Mouse (Mus musculus): ENCODE results near the gene Fam168b. TPM values are rescaled to one million over a fixed set of nuclear protein-coding genes. Genes with fewer than 3 reads are reported as not detected.

The Fam168b gene
- polyA plus RNA-seq, 1 experiment = 63.2 TPM

DNA sequence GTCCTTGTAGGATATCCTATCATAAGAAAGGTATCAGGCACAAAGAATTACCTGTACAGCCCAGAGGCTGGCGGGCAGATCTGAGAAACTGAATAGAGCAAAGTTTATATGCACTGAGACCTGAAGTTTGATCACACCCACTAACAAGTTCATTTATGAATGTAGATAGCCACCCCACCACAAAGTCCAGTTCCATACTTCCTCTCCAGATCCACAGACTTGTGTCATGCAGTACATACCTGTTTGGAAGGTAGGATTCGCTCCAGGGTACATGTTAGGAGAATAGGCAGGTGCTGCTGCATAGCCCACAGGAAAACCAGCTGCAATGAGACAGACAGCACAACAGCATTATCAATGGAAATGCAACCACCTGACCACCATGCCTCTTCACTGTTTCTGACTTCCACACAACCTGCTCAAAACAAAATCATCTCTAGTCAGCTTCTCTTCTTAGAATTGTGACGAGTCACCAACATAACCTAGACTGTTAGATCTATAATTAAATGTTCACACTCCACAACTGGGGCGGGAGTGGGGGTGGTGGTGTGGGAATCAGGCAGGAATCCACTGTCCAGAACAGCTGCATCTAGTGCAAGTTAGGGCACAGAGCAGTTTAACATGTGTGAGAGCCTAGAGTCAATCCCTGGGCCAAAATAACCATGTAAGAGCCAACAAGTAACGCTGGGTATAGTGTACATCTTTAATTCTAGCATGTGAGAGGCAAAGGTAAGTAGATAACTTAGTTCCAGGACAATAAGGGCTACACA is 14.2 kb downstream of the Fam168b start:
- Histone ChIP-seq H3K79me3 (ENCODE audit: low read depth) (peaks cover 92% of the 10 kb centered on the region), H3K27me3 (ENCODE audit: control insufficient read depth, insufficient read depth, insufficient read length) (no peaks in the 10 kb centered on the region), H3K79me2 (ENCODE audit: control insufficient read depth, insufficient read depth) (peaks cover 100% of the 10 kb centered on the region), H3ac (ENCODE audit: control insufficient read depth, insufficient read length, low read depth) (no peak overlapping the region), H3K36me3 (ENCODE audit: control insufficient read depth, insufficient read depth) (peaks cover 75% of the 10 kb centered on the region), H3K4me3 (ENCODE audit: insufficient read depth, poor library complexity, severe bottlenecking) (no peak overlapping the region)
- TF ChIP-seq MYOD1 (IDR thresholded peaks at IDR 0.05; ENCODE audit: control insufficient read depth, insufficient read length, low read depth) (peak; percentile 26), FOSL1 (IDR thresholded peaks at IDR 0.05; ENCODE audit: insufficient read depth, low read length, poor library complexity, severe bottlenecking) (no peak)

DNA sequence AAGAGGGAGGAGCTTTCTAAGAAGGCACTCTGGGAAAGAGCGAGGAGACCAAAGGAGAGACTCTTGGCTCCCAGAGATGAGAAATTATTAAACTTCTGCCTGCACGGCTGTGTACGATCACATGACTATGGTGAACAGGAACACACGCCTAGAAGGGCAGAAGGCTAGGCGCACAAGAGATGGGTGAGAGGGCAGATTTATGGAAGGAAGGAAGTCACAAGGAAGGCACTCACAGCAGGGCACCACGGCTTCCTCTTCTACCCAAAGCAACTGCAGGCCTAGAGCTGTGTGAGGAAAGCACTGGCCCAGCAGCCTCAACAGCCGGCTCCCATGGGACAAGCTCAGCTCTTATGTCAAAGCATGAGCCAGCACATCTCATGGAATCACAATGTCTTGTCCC is 15.0 kb downstream of the Fam168b start:
- no peak for TF ChIP-seq MYOD1 (IDR thresholded peaks at IDR 0.05; ENCODE audit: control insufficient read depth, insufficient read length, low read depth)
- no peak for TF ChIP-seq MAX (IDR thresholded peaks at IDR 0.05)
- no peak for TF ChIP-seq FOSL1 (IDR thresholded peaks at IDR 0.05; ENCODE audit: insufficient read depth, low read length, poor library complexity, severe bottlenecking)
- no peak for TF ChIP-seq USF1 (IDR thresholded peaks at IDR 0.05; ENCODE audit: low read depth)
- TF ChIP-seq CEBPB (IDR thresholded peaks at IDR 0.05; ENCODE audit: low read depth) = no peak
- no peak for TF ChIP-seq CTCF (IDR thresholded peaks at IDR 0.05; ENCODE audit: control insufficient read depth, insufficient read depth, insufficient read length)
- TF ChIP-seq MYOG (IDR thresholded peaks at IDR 0.05; ENCODE audit: control insufficient read depth, extremely low read depth, insufficient read length) = no peak
- H3K4me3 ChIP-seq (ENCODE audit: insufficient read depth, poor library complexity, severe bottlenecking) = no peak overlapping the region
- no peaks in the 10 kb centered on the region for H3K27me3 ChIP-seq (ENCODE audit: control insufficient read depth, insufficient read depth, insufficient read length)
- H3ac ChIP-seq (ENCODE audit: control insufficient read depth, insufficient read length, low read depth) = no peak overlapping the region
- H3K79me3 ChIP-seq (ENCODE audit: low read depth) = peaks cover 91% of the 10 kb centered on the region
- peaks cover 100% of the 10 kb centered on the region for H3K79me2 ChIP-seq (ENCODE audit: control insufficient read depth, insufficient read depth)
- H3K36me3 ChIP-seq (ENCODE audit: control insufficient read depth, insufficient read depth) = peaks cover 75% of the 10 kb centered on the region

DNA sequence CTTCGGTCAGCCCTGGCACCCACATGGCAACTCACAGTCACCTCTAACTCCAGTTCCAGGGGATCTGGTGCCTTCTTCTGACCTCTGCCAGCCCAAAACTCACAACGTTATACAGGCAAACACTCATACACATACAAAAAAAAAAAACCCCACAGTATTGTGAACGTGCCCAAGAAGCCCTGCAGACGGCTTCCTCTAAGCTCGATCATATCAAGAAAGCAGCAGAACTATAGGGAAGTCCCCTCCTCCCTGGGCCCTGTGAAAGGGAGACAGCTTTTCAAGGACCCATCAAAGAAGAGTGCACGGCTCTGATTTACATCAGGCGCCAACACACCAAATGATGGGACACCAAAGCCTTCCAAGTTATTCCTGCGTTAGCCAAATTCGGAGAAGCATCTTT is 17.0 kb downstream of the Fam168b start:
- H3ac ChIP-seq (ENCODE audit: control insufficient read depth, insufficient read length, low read depth) = no peak overlapping the region
- H3K79me3 ChIP-seq (ENCODE audit: low read depth) = peaks cover 91% of the 10 kb centered on the region
- no peak overlapping the region for H3K4me3 ChIP-seq (ENCODE audit: insufficient read depth, poor library complexity, severe bottlenecking)
- no peak for TF ChIP-seq CEBPB (IDR thresholded peaks at IDR 0.05; ENCODE audit: low read depth)
- TF ChIP-seq MYOD1 (IDR thresholded peaks at IDR 0.05; ENCODE audit: control insufficient read depth, insufficient read length, low read depth) = no peak
- no peak for TF ChIP-seq CTCF (IDR thresholded peaks at IDR 0.05; ENCODE audit: control insufficient read depth, insufficient read depth, insufficient read length)
- TF ChIP-seq MAX (IDR thresholded peaks at IDR 0.05) = no peak
- TF ChIP-seq USF1 (IDR thresholded peaks at IDR 0.05; ENCODE audit: low read depth) = no peak
- TF ChIP-seq MYOG (IDR thresholded peaks at IDR 0.05; ENCODE audit: control insufficient read depth, extremely low read depth, insufficient read length) = no peak
- no peak for TF ChIP-seq FOSL1 (IDR thresholded peaks at IDR 0.05; ENCODE audit: insufficient read depth, low read length, poor library complexity, severe bottlenecking)
- peaks cover 87% of the 10 kb centered on the region for H3K36me3 ChIP-seq (ENCODE audit: control insufficient read depth, insufficient read depth)
- H3K79me2 ChIP-seq (ENCODE audit: control insufficient read depth, insufficient read depth) = peaks cover 100% of the 10 kb centered on the region
- H3K27me3 ChIP-seq (ENCODE audit: control insufficient read depth, insufficient read depth, insufficient read length) = no peaks in the 10 kb centered on the region

DNA sequence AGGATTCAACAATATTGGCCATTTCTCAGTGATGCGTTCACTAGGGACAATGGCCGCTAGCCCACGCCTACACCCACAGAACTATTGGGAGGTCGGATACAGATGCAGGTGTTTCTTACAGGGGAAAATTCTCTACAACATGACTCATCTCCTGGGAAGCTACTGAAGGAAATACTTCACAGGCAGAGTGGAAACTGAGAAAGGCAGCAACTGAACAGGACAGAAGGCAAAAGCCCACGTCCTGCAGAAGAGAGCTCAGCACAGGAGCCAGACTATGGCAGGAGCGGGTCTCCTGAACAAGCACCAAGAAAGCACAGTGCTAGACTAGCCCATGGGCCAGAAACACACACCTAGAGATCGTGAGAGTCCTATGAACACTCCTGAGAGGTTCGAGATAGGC is 18.7 kb downstream of the Fam168b start:
- H3ac ChIP-seq (ENCODE audit: control insufficient read depth, insufficient read length, low read depth) = no peak overlapping the region
- H3K79me2 ChIP-seq (ENCODE audit: control insufficient read depth, insufficient read depth) = peaks cover 100% of the 10 kb centered on the region
- H3K36me3 ChIP-seq (ENCODE audit: control insufficient read depth, insufficient read depth) = peaks cover 95% of the 10 kb centered on the region
- TF ChIP-seq MAX (IDR thresholded peaks at IDR 0.05) (no peak), USF1 (IDR thresholded peaks at IDR 0.05; ENCODE audit: low read depth) (no peak), CTCF (IDR thresholded peaks at IDR 0.05; ENCODE audit: control insufficient read depth, insufficient read depth, insufficient read length) (no peak), MYOD1 (IDR thresholded peaks at IDR 0.05; ENCODE audit: control insufficient read depth, insufficient read length, low read depth) (no peak), FOSL1 (IDR thresholded peaks at IDR 0.05; ENCODE audit: insufficient read depth, low read length, poor library complexity, severe bottlenecking) (no peak), CEBPB (IDR thresholded peaks at IDR 0.05; ENCODE audit: low read depth) (no peak)
- peaks cover 89% of the 10 kb centered on the region for H3K79me3 ChIP-seq (ENCODE audit: low read depth)
- H3K27me3 ChIP-seq (ENCODE audit: control insufficient read depth, insufficient read depth, insufficient read length) = no peaks in the 10 kb centered on the region
- no peak overlapping the region for H3K4me3 ChIP-seq (ENCODE audit: insufficient read depth, poor library complexity, severe bottlenecking)

DNA sequence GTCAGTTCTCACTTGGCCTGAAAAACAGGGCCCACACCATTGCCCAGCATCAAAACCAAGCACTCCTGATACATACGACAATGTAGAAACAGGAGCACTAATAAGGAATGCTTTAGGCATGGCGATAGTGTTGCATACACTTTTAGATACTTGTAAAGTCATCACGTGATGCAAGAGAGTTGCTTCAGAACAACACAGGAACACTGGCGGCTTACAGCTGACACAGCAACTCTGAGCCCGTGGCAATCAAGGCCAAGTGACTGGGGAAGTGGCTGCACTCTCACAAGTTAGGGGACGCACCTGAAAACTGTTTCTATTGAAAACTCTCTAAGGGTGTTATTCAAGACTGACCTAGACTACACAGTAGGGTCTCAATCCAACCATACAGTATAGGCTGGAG is 19.5 kb downstream of the Fam168b start:
- no peak overlapping the region for H3K4me3 ChIP-seq (ENCODE audit: insufficient read depth, poor library complexity, severe bottlenecking)
- no peak overlapping the region for H3ac ChIP-seq (ENCODE audit: control insufficient read depth, insufficient read length, low read depth)
- H3K79me2 ChIP-seq (ENCODE audit: control insufficient read depth, insufficient read depth) = peaks cover 100% of the 10 kb centered on the region
- H3K27me3 ChIP-seq (ENCODE audit: control insufficient read depth, insufficient read depth, insufficient read length) = no peaks in the 10 kb centered on the region
- peaks cover 95% of the 10 kb centered on the region for H3K36me3 ChIP-seq (ENCODE audit: control insufficient read depth, insufficient read depth)
- TF ChIP-seq FOSL1 (IDR thresholded peaks at IDR 0.05; ENCODE audit: insufficient read depth, low read length, poor library complexity, severe bottlenecking) (no peak), USF1 (IDR thresholded peaks at IDR 0.05; ENCODE audit: low read depth) (no peak), MYOD1 (IDR thresholded peaks at IDR 0.05; ENCODE audit: control insufficient read depth, insufficient read length, low read depth) (no peak), CEBPB (IDR thresholded peaks at IDR 0.05; ENCODE audit: low read depth) (no peak), MYOG (IDR thresholded peaks at IDR 0.05; ENCODE audit: control insufficient read depth, extremely low read depth, insufficient read length) (no peak), CTCF (IDR thresholded peaks at IDR 0.05; ENCODE audit: control insufficient read depth, insufficient read depth, insufficient read length) (no peak), MAX (IDR thresholded peaks at IDR 0.05) (no peak)
- peaks cover 84% of the 10 kb centered on the region for H3K79me3 ChIP-seq (ENCODE audit: low read depth)

DNA sequence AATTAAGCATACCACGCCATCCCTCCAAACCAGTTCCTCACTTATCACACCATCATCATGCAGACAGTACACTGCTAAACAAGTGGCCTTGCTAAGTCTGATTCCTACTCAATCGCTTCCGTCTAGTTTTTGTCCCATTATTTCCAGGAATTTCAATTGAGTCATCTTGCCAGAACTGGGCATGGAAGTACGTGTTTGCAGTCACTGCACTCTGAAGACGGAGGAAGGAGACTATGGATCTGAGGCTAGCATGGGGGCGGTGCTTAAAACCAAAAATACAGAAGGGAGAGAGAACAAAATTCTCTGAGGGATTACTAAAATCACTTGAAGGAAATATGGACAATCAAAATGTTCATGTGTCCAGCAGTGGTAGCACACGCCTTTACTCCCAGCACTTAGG is 20.1 kb downstream of the Fam168b start:
- Histone ChIP-seq H3K27me3 (ENCODE audit: control insufficient read depth, insufficient read depth, insufficient read length) (no peaks in the 10 kb centered on the region), H3K79me3 (ENCODE audit: low read depth) (peaks cover 85% of the 10 kb centered on the region), H3ac (ENCODE audit: control insufficient read depth, insufficient read length, low read depth) (no peak overlapping the region), H3K79me2 (ENCODE audit: control insufficient read depth, insufficient read depth) (peaks cover 97% of the 10 kb centered on the region), H3K4me3 (ENCODE audit: insufficient read depth, poor library complexity, severe bottlenecking) (no peak overlapping the region), H3K36me3 (ENCODE audit: control insufficient read depth, insufficient read depth) (peaks cover 96% of the 10 kb centered on the region)
- TF ChIP-seq MAX (IDR thresholded peaks at IDR 0.05) (no peak), USF1 (IDR thresholded peaks at IDR 0.05; ENCODE audit: low read depth) (no peak), MYOD1 (IDR thresholded peaks at IDR 0.05; ENCODE audit: control insufficient read depth, insufficient read length, low read depth) (no peak), CTCF (IDR thresholded peaks at IDR 0.05; ENCODE audit: control insufficient read depth, insufficient read depth, insufficient read length) (no peak), FOSL1 (IDR thresholded peaks at IDR 0.05; ENCODE audit: insufficient read depth, low read length, poor library complexity, severe bottlenecking) (no peak), MYOG (IDR thresholded peaks at IDR 0.05; ENCODE audit: control insufficient read depth, extremely low read depth, insufficient read length) (no peak)

Data from C2C12 (cell line).